Mouse (Mus musculus): ENCODE measurements around the gene Mrpl43.

The Mrpl43 gene

DNA sequence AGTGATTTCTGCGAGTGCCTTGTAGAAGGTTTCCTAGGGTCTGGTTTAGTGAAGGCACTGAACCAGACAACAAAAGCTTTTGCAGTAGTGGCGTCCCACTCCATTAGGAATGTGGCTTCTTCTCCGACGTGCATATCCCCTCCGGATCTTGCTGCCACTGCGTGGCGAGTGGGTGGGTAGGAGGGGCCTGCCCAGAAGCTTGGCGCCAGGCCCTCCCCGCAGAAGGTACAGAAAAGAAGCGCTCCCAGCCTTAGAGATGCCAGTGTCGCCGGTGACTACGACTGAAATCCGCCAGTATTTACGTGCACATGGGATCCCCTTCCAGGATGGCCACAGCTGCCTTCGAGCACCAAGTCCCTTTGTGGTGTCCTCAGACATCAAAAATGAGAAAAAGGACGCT lies 779 bp upstream of the Mrpl43 start:
- no peak for DNase-seq

DNA sequence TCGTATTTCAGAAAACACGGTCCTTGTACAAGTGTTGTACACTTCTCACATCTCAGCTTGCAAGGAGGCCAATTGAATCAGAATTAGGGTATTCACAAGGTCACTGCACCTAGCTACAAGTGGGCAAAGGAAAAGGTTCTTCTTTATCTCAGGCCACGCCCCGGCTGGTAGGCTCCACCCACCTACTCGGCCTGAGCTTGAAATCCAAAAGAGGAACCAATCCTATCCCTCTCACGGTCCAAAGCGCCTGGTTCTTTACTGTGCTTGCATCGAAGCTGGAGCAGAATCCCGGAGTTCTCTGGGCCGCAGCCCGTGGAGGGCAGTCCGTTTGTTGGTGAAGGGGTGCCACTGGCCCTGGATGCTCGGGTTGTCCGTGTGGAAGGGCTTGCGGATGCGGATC lies 798 bp downstream of the Mrpl43 start, which contains the start of gene Twnk:
Gene Twnk (plus strand): TSS at position 220 of the 400 bp plus-strand sequence.
- DNase-seq = peak in 1 of 2 experiments; percentile 52

- DNase-seq = no peak
Observed at GRCm38 (mm10) chr19:45003740-45004516, 2.3 kb downstream of the Mrpl43 start.

DNA sequence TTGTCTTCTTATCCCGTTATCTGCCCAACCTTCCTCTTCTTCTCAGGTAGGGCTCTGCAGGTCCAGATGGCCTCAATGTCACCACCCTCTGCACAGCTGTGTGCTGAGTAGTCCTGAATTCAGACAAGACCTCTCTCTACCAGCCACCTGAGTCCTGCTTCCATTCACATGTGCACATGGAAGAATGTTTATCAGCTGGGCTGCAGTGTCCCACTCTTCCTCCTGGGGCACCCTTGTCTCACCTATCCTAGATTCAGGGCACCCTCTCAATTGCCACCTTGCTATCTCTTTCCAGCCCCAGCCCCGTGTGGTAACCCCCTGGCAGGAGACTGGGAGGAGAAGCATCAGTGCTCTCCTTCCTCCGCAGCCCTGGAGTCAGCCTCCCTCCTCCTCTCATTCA lies 3.9 kb downstream of the Mrpl43 start:
- DNase-seq = no peak

- no peak for DNase-seq
Observed at GRCm38 (mm10) chr19:44999647-45000046, 6.6 kb downstream of the Mrpl43 start.

GRCm38 (mm10) chr19:44997786-44998185 lies 8.5 kb downstream of the Mrpl43 start:
- no peak for DNase-seq

DNA sequence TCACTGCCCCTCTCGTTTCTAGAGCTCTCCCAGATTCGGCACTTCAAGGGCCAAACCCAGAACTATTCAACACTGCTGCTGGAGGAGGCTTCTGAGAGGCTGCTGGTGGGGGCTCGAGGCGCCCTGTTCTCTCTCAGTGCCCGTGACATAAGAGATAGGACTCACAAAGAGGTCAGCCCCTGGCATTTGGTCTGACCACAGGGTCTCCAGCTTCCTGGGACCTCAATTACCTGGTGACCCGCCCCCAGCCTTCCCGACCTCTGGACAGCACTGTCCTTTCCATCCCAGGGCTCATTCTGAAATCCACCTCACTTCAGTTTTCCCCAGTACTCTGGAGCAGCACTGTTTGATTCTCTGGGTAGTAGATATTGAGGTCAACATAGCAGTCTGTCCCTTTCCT lies 13.5 kb downstream of the Mrpl43 start:
- DNase-seq = no peak

GRCm38 (mm10) chr19:44992246-44992645 lies 14.0 kb downstream of the Mrpl43 start:
- peak; percentile 27 to 39 for DNase-seq

GRCm38 (mm10) chr19:44991031-44991430 lies 15.2 kb downstream of the Mrpl43 start:
- no peak for DNase-seq

GRCm38 (mm10) chr19:44989567-44990495 lies 16.4 kb downstream of the Mrpl43 start:
- DNase-seq = no peak

GRCm38 (mm10) chr19:44988831-44989566 lies 17.2 kb downstream of the Mrpl43 start, which contains the start of gene Sema4g:
Gene Sema4g, plus strand, starts transcription at chr19:44989101.
- DNase-seq = peak; percentile 52 to 58

GRCm38 (mm10) chr19:44988321-44988720 lies 17.9 kb downstream of the Mrpl43 start:
- no peak for DNase-seq

DNA sequence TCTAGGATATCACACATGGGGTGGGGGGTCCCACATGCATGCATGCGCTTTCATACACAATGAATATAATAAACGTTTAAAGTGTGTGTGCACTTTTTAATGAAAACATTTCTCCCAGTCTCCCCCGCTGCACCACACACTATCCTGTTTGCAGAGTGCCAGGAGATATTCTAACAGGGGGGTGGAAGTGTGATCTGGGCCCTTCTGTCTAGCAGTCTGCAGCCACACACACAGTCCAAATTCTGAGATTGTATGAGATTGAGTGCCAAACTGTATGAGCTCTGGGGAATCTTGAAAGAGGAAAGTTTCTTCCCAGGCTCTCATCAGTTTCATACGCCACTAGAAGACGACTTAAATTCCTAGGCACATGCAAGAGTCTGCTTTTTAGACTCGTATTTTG lies 18.4 kb downstream of the Mrpl43 start:
- DNase-seq = no peak

GRCm38 (mm10) chr19:44987004-44987403 lies 19.2 kb downstream of the Mrpl43 start:
- DNase-seq = no peak

DNA sequence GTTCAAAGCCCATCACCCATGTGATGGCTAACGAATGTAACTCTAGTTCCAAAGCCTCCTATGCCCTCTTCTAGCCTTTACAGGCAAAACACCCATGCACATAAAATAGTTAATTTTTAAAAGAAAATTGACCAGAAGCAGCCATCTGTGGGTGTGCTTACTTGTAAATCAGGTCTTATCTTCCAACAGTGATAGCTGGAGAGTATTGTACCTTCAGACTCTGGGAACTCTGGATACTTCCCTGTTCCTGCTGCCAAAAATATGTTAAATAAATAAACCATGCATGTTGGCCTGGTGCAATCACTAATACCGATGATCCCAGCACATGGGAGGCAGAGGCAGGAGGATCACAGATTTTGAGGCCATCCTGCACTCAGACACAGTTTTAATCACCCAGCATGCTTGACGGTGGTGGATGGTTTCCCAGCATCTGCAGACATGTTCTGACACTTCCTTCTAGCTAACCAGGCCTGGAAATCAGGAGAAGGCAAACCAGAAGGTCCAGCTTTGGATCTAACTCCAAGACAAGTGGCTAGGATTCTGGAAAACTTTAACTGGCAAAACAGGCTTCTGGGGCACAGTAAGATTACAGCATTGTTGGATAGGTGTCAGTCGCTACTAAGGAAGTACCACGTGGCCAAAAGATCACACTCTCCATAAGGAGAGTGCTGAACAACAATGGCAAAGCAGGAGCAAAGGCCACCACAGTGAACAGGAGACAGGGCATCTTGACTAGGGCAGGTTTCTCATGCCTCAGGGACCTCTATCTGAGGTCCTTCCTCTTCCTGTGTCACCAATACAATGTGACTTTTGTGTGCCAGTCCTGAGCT lies 20.9 kb downstream of the Mrpl43 start:
- DNase-seq = no peak

- no peak for DNase-seq
Observed at GRCm38 (mm10) chr19:44984420-44984819, 21.8 kb downstream of the Mrpl43 start.

DNA sequence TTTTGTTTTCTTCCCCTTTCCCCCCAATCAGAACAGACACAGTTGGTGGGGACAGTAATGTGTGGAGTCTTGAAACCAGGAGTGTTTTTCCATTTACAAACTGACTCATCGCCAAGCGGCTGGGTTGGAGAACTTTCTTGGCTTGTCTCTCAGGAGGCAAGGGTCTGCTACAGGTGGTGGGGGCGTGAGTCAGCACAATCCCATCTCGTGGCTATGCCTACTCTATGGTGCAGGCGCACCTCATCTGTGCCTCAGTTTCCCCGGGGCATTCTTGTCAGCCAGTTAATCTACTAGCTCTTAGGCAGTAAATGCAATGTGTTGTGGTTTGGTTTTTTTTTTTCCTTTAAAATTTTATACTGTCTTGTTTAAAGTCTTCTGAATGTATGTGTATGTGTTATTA lies 22.9 kb downstream of the Mrpl43 start:
- no peak for DNase-seq

DNA sequence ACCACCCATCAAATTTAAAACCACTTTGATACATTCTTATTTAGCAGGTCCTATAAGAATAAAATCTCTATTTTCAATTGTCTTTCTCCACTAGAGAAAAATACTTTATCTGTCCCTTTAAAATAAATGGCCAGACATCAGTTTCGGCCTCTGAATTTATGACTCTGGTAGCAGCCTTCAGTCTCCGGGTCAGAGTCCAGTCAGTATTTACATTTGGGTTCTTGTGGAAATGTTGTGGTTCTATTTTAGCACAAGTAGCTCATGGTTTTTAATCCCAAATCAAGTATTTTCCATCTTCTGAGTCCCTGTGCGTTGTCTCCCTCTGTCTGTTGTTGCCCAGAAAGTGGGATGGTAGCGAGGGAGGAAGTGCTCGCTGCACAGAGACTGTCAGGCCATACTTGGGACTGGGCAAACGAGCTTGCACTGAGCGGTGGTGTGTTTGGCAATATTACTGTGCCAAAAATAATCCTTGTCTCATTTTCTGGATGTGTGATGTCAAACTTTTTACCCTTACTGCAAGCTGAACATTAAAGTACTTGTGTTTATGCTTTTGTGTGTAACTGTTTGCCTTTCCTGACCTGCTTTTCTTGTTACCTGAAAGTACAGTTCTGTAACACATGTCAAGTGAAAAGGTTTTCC lies 23.6 kb downstream of the Mrpl43 start:
- DNase-seq = no peak

DNA sequence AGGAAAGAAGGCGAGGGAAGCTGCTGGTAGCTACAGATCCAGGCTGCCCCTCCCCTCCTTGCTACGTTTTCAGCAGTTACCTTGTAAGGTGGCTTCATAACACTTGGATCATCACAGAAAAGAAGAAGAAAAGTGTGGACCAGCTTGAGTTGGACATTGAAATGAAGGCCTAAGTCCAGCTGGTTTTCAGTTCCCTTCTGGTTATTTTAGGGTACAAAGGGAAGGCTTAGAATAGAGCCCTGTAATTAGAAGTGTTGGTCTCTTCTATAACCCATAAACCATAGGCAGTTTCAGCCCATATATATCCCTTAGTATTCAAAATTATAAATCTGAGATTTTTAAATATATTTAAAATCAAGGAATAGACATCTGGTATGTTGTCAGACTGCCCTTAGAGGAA lies 25.5 kb downstream of the Mrpl43 start:
- DNase-seq = no peak

GRCm38 (mm10) chr19:44977148-44977547 lies 29.1 kb downstream of the Mrpl43 start:
- DNase-seq = no peak

GRCm38 (mm10) chr19:44976636-44977035 lies 29.6 kb downstream of the Mrpl43 start:
- DNase-seq = no peak

DNA sequence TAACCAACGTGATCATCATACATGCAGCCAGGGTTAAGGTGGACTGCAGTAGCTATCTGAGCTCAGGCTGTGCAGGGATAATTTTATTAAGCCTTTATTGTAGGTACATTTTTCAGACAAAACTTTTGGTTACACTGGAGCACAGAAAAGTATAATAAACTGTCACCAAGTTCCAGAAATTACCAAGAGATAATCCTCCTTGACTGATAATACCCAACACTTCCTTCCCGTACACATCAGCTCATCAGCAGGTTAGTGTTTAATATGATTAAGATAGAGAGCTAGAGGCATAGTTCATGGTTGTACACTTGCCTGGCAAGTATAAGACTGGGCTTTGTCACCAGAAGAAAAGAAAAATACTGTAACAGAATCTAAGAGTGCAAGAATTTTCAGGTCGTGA lies 37.9 kb downstream of the Mrpl43 start:
- DNase-seq = no peak

All from thymus, postnatal 36 days (tissue).